Comparison of ENCODE assay signal across 21 mouse cellular contexts in genomic region chr8:4154878-4155277, GRCm38 (mm10). TPM values are rescaled to one million over a fixed set of nuclear protein-coding genes. Genes with fewer than 3 reads are reported as not detected.
"Had no signal": no experiment of that assay in that cellular context is flagged by ENCODE, and none has a peak within 500 bp of the region (broad histone marks: within the 10 kb centered on the region; RNA-seq: fewer than 3 reads in every experiment).

No protein-coding gene starts in this region.

- H3K27me3 ChIP-seq: neural tube, embryonic 13.5 days; neural tube, embryonic 15.5 days; stomach, embryonic 15.5 days had no signal

- H3K27ac ChIP-seq: neural tube, embryonic 13.5 days; neural tube, embryonic 15.5 days; stomach, embryonic 15.5 days; stomach, postnatal 0 days had no signal

- H3K9me3 ChIP-seq: stomach, embryonic 15.5 days had no signal

- H3K4me1 ChIP-seq: neural tube, embryonic 13.5 days; neural tube, embryonic 15.5 days; stomach, embryonic 15.5 days had no signal

- H3K9ac ChIP-seq: neural tube, embryonic 13.5 days; neural tube, embryonic 15.5 days; stomach, embryonic 15.5 days had no signal

- H3K36me3 ChIP-seq: neural tube, embryonic 13.5 days; neural tube, embryonic 15.5 days; stomach, embryonic 15.5 days had no signal

- H3K4me3 ChIP-seq: neural tube, embryonic 13.5 days; neural tube, embryonic 15.5 days; stomach, embryonic 15.5 days had no signal

- DNase-seq: retina, postnatal 1 day; right cerebral cortex, adult 18-20 months; right cerebral cortex, postnatal 14 days; right cerebral cortex, postnatal 25 days; right cerebral cortex, postnatal 4 days; spleen, adult 18-20 months; thymus, adult 18-20 months; thymus, adult 2 months; thymus, postnatal 14 days; thymus, postnatal 25 days; thymus, postnatal 36 days; thymus, postnatal 4 days had no signal

- H3K4me2 ChIP-seq: neural tube, embryonic 13.5 days; neural tube, embryonic 15.5 days; stomach, embryonic 15.5 days had no signal

RNA-seq across cellular contexts. Expression of gene Cd209g, which starts 21.0 kb away (rescaled TPM):
- polyA plus RNA-seq: neural tube, embryonic 13.5 days; neural tube, embryonic 14.5 days; neural tube, embryonic 15.5 days; small intestine, adult 2 months; stomach, embryonic 14.5 days; stomach, embryonic 15.5 days; stomach, embryonic 16.5 days; stomach, postnatal 0 days; thymus, postnatal 0 days had no signal

RNA-seq across cellular contexts. Expression of gene Cd209f, which starts 49.2 kb away (rescaled TPM):
- polyA plus RNA-seq: neural tube, embryonic 13.5 days; neural tube, embryonic 14.5 days; neural tube, embryonic 15.5 days; small intestine, adult 2 months; stomach, embryonic 14.5 days had no signal
